Mouse (Mus musculus) CD4-positive, CD25-positive, alpha-beta regulatory T cell, adult 4 months (primary cell): ENCODE results near the gene Ccnd3. TPM values are rescaled to one million over a fixed set of nuclear protein-coding genes. Genes with fewer than 3 reads are reported as not detected.
A peak's percentile ranks its signal among the peaks of the same experiment; 100 is the strongest.
"Not testable (repeated sequence)": the region's sequence is repeated elsewhere in the genome, so short reads cannot be mapped to it uniquely, and the experiment has no call there.

ENCODE experiments used
- ATAC-seq: one replicate; pipeline ENCODE4 v1.8.0; 2017
- polyA plus RNA-seq, 2 experiments: library from polyadenylated mRNA; unstranded; fragments of 100-300 nt; shearing (Covaris generic); gene quantifications; one replicate each; pipeline ENCODE4 v1.2.1; 2017

Ccnd3 gene
- polyA plus RNA-seq, 2 experiments from 2014 or later = 149 to 151 TPM

DNA sequence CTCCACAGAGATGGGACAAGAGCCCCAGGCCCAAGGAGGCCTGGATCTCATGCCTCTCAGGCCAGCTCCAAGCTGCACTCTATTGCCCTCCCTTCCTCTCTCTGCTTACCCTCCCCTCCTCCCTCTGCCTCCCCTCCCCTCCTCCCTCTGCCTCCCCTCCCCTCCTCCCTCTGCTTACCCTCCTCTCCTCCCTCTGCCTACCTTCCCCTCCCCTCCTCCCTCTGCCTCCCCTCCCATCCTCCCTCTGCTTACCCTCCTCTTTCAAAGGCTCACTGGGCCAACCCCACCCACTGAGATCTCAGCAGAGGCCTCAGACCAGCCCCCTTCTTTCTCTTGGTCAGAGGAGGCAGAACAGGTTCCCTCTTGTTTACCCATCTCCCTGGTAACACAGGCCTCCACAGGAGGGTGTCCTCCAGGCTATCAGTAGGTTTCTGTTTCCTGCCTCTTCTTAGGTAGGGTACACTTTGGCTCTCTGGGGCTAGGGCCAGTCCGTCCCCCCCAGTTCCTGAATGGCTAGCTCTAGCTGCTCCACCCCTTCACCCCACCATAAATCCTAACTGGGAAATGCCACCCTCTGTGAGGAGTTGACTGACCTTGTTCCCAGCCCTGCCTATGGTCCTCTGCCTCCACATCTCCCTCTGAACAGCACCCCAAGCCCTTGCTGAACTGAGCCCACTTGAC, 20.5 kb upstream of the Ccnd3 start:
- peak; percentile 45 for ATAC-seq

DNA sequence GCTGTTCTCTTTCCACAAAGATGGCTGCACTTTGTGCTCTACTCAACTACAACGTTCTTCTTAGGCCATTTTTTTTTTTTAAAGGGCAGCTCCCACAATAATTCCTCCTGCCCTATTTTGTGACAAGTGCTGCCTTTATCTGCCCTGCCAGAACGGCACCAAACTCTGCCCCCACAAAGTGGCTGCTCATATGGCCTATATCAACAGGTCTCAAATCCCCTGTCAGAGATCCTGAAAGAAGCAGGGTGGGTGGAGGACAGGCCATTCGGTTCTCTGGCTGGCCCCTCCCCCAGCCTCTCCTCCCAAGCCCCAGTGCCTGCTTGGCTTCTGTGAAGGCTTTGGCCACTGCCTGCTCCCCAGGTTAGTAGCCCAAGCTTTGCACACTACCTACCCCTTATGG, 19.9 kb upstream of the Ccnd3 start:
- ATAC-seq = no peak

DNA sequence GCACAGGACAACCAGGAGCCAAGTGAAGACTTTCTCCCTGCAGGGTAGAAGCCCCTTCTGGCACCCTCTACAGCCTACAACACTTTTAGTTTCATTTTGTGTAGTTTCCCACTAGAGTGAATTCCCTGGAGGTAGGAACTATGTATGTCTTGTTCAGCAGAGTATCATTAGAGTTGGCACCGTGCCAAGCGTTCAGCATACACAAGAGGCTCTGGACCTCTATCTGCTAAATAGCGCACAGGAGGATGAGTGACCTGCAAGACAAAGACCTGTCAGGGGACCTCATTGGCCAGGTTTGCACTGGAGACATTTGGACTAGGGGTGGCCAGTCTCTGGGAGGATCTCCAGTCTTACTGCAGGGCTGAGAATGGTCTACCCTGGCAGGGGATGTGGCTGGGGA, 19.1 kb upstream of the Ccnd3 start:
- no peak for ATAC-seq

DNA sequence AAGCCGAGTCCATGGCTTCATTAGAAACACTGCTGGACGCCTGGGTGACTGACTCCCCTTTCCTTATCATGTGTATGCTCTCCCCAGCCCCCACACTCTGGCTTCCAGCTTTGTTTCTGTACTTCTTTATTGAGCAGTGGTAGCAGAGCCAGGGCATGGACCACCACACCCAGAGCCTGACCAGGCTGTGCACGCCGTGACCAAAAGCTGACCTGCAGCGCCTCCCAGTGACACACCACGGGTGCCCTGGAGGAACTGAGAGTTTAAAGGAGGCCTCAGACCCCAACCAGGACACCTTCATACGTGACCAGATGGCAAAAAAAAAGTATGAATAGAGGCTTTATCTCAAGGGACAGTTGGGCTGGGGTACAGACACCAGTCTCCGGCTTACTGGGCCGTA, 14.1 kb upstream of the Ccnd3 start:
- no peak for ATAC-seq

DNA sequence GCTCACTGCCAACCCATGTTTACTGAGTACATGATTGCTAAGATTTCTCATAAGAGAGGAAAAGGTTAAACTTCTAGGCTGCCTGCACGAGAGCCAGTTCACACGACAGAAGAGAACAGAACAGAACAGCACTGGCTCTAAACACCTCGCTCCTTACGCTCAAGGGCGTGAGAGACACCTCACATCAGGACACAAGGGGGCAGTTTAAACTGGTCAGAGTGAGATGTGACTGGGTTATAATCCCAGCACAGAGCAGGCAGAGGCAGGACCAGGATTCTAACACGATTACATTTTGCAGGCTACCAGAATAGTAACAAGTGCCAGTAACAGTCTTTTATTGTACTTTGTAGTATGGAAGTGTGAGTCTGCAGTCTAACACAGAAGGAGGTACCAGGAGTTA, 12.1 kb upstream of the Ccnd3 start:
- ATAC-seq = no peak

DNA sequence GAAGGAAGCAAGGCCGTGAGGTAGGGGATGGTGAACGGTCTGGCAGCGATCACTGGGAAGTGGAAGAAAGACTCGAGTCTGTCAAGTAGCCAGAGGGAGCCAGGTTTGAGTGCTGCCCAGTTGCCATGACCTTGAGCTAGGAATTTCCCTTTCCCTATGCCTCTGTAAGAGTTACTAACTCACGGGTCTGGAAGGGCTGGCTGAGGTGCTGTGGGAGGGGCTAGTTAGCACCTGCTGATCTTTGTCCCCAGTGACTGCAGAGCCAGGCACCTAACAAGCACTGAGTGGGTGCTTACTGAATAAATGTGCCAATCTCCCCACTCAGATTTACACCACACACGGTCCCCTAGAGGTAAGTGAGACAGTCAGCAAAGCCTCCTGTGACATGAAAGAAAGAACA, 11.2 kb upstream of the Ccnd3 start:
- ATAC-seq = no peak

DNA sequence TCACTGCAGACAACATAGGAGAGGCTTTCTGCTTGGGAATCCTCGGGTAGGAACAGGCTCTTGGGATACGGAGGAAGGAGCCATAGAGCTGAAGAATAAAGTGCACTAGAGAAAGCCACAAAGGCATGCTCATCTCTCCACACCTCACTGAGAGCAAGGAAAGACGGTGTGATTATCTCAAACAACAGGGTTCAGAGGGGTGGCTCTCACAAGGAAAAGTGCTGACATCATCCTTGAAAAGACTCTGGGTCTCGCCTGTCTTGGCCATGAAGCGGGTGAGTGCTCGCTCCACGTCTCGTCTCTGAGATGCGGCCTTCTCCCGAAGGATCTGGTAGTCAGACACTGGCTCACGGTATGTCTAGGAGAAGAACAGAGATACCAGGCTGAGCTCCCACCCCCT, 10.7 kb upstream of the Ccnd3 start:
- no peak for ATAC-seq

DNA sequence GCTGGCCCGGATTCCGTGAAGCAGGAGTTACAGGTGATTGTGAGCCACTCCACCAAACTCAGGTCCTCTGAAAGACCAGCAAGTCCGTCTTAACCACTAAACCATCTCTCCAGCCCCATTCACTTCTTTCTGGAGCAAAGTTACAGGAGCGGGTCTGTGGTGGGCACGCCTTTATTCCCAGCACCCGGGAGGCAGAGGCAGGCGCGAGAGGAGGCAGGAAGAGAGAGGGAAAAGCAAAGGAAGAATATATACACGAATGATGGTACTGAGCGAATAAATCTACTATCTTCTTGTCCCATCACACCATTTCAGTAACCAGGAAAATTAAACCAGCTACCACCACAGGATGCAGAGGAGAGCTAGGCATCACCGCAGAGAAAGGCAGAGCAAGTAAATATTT, 3.3 kb upstream of the Ccnd3 start:
- no peak for ATAC-seq

DNA sequence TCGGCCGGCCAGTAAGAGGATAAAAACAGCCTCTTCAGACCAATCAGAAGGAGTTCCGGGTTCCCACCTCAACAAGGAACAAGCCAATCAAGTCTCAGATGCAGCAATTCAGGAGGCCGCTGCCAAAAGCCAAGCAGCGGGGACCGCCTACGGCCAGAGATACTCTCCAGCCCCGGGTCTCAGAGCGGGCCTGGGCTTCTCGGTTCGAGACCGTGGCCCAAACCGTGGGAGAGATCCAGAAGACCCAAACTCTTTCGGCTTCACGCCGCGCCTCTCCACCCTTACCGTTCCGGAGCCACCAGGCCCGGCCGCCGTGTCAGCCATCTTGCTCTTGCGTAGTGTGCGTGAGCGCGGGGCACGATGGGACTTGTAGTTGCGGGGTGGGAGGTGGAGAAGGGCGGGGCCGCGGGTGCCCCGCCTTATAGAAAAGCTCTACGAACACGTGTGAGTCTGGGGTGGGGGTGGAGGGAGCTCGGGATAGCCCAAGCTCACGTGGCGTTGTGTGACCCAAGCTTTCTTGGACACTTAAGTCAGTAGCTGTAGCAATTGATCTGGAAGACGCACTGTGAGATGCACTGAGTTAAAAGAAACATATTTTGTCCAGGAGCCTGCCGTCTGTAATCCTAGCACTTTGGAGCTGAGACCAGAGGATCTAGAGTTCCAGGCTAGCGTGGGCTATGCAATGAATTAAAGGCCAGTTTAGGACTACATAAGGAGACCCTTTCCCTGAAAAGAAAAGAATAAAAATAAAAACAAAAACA, 2.7 kb upstream of the Ccnd3 start, which contains the start of gene Taf8:
Taf8 (minus strand) TSS at position 347 of the 761 bp plus-strand sequence.
- ATAC-seq = peak; percentile 84

DNA sequence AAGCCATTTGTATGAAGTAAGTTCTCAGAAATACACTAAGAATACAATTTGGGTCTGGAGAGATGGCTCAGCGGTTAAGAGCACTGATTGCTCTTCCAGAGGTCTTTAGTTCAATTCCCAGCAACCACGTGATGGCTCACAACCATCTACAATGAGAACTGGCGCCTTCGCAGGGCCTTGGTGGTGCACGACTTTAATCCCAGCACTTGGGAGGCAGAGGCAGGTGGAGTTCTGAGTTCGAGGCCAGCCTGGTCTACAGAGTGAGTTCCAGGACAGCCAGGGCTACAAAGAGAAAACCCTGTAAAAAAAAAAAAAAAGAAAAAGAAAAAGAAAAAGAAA, 2.2 kb upstream of the Ccnd3 start:
- not testable (repeated sequence) for ATAC-seq

DNA sequence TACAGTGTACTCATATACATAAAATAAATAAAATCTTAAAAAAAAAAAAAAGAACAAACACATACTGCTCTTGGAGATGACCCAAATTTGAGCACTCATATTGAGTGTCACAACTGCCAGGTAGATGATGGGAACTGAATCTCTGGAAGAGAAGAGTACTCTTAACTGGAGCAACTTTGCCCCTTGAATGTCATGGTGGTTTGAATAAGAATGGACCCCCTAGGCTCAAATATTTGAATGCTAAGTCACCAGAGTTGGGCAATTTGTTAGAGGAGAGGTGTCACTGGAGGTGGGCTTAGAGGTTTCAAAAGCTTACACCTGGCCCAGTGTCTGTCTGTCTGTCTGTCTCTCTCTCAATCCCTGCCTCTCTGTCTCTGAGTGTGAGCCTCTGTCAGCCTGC, 1.2 kb upstream of the Ccnd3 start:
- no peak for ATAC-seq

DNA sequence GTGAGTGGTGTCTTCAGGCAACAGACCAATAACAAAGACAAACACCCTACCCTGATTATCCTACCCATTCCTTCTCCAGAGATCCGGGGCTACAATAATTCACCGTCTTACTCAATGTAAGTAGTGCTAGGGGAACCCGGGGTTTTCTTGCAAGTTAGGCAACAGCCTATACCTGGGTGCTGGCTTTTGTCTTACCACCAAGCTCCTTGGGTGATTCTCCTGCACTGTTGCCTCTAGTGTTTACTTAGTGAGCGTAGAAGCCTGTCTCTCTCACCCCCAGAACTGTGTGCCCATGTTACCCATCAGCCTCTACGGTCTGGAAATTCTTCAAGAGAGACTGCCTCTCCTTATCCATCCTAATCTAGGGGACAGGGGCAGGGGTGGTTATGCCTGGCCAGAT, 623 bp upstream of the Ccnd3 start:
- ATAC-seq = no peak

DNA sequence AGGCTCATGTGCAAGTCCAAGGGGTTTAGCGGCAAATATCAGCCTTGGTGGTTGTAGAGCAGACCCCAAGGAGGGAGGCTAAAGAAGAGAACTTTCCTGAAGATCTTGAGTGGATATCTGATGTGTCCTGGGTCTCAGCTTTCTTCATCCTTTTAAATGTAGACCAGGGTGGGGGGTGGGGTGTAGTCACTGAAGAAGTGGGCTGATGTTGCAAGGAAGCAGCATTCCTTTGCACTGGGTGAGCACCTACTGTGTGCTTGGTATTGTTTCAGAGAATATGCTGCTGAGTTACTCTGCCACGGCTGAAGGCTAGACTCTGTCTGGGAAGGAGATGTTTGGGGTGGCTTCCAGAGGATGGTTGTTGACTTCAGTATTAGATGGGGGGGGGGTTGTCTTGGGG, 715 bp downstream of the Ccnd3 start:
- no peak for ATAC-seq

DNA sequence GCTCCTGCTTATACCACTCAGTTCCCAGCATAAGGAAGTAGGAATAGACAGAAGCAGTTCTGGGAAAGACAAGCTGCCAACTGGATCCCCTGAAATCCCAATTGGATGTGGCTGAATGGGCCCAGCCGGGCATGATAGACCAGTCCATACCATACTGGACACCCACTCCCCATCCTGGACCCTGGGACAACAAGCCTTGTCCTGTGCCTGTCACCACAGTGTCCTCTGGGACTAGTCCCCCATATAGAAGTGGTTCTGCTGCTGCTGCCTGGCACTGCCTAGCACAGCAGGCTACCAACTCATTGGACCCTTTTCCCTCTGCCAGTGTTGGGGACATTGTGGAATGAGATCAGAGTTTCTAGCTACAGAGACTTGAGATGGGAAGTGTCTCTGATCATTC, 1.2 kb downstream of the Ccnd3 start:
- ATAC-seq = no peak

DNA sequence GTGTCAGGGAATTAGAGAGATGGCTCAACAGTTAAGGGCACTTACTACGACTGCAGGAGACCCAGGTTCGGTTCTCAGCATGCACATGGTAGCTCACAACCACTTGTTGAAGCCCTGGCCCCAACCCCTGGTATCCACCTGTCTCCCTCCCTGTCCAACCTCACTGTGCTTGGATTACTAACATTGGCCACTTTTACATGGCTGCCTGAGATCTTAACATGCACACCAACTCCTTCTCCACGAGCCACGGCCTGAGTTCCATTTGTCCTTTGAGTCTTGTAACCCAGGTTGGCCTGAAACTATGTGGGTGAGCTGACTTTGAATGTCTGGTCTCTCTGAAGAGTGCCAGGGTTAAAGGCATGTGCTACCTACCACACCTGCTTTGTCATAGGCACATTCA, 1.8 kb downstream of the Ccnd3 start:
- no peak for ATAC-seq

DNA sequence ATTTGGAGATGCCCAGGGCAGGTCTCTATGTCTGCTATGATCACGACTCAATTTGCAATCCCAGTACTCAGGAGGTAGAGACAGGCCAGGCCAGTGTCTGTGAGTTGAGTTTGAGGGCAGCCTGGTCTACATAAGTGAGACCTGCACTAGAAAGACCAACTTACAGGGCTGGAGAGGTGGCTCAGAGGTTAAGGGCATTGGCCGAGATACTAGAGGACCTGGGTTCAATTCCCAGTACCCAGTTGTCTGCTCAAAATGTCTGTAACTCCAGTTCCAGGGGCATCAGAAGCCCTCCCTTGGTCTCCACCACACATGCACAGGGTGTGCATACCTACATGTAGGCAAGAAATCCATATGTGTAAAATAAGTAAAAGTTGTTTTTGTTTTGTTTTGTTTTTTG, 2.7 kb downstream of the Ccnd3 start:
- peak; percentile 3 for ATAC-seq

DNA sequence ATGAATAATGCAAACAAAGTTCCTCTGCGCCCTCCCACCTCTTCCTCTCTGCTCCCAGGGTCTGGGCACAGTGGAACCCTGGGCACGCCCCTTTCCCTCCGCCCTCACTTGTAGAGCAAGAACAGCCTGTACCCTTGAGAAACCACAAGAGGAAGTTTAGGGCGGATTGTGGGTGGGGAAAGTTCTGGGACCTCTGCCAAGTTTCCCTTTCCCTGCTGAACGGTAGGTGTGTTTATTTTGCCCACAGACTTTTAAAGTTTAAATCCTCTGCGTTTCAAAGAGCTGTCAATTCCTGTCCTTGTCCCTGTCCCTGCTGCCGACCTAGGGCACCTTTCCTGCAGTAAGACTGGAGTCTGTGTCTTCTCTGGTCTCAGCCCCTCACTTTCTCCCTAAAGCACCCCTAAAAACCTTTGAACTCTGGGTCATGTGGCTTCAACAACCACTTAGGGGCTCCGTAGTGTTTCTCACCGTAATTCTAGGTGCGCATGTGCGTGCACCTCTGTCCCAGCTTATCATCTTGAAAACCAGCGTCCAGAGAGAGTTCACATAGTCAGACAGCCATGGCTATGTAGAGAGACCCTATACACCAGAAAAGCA, 3.3 kb downstream of the Ccnd3 start:
- ATAC-seq = peak; percentile 67

DNA sequence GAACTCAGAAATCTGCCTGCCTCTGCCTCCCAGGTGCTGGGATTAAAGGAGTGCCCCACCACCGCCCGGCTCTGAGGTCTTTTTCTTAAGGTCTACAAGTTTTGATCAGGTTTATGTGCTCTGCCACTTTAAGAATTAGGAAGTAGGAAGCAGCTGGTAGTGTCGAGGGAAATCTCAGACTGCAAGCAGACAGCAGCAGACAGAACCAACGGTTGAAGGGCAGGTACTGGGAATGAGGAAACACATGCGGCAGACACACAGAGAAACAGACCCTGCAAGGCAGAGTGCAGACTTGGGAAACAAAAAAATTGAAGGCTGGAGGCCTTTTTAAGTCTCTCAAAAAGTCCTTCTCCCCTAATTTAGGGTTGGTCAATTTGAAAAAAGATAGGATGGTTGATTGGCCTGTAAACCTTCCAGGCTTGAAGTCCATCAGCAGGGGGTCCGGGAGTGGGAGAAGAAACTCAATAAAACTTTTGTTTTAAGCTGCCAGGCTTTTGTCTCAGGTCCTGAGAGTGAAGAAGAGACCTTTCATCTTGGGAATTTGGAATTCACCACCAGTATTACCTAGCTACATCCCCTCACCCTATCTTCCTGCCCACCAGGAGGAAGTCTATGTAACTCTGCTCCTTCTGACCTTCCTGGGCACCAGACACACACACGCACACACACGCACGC, 4.3 kb downstream of the Ccnd3 start:
- ATAC-seq = no peak

DNA sequence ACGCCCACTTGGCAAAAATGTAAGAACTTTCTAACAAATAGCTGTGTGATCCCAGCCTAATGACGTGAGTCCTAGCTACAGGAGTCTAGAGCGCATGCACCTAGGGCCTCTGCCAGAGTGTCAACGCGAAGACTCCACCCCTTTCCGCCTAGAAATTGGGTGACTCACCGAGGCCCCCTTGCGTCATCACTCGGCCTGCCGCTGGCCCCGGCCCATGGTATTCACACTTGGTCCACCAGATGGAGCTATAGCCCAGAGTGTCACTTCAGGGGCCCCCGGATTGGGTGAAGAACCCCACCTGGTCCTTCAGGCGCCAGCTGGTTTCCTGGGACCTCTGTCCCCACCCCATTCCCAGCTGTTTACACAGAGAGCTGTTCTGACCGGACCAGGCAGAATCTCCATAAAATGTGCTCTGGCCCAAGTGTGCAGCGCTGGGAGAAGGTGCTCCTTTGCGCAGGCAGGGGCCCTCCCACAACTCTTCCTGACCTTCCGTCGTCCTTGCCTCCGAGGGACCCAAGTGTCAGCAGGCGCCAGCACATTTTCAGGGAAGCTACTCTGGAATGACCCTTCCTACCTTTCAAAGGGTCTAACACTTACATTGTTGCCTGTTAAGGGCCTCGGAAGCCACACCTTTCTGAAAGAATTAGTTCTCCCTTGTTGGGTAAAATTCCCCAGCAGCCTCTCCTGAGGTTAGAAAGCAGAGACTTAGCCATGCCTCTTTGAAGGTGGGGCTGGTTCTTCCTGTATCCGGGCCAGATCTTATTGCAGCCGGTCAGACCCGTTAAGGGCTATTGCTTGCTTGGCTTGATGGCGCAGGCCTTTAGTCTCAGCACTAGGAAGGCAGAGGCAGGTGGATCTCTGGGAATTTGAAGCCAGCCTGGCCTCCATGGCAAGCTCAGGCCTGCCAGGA, 6.5 kb downstream of the Ccnd3 start:
- peak; percentile 80 for ATAC-seq

DNA sequence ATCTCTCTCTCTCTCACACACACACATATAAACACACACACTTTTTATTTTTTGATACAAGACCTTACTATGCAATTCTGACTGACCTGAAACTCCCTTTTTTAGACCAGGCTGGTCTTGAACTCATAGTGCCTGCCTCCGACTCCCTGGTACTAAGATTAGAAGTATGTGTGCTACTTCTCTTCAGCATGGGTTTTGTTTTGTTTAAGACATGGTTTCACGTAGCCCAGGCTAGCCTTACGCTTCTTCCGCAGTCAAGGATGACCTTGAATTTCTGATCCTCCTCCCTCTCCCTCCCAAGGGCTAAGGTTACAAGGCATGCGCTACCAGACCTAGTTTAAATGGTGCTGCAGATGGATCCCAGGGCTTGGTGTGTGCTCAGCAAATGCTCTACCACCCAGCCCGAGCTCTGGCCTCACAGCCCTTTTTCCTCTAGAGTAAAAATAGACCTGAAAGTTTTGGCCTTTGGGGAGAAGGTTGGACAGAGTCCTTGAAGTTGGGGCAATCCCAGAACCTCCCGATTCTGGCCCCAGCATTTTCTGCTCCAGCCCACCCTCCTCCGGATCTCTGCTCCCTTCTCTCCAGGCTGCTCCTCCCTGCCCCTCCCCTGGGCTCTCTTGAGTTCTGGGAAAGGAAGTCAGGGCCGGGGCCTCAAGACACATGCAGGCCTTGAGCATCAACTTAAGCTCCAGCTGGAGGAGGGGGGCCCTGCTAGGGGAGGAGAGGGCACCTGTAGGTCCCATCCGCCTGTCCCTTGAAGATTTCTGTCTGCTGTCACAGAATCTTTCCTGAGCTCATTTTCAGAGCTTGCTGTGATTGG, 8.3 kb downstream of the Ccnd3 start:
- no peak for ATAC-seq

DNA sequence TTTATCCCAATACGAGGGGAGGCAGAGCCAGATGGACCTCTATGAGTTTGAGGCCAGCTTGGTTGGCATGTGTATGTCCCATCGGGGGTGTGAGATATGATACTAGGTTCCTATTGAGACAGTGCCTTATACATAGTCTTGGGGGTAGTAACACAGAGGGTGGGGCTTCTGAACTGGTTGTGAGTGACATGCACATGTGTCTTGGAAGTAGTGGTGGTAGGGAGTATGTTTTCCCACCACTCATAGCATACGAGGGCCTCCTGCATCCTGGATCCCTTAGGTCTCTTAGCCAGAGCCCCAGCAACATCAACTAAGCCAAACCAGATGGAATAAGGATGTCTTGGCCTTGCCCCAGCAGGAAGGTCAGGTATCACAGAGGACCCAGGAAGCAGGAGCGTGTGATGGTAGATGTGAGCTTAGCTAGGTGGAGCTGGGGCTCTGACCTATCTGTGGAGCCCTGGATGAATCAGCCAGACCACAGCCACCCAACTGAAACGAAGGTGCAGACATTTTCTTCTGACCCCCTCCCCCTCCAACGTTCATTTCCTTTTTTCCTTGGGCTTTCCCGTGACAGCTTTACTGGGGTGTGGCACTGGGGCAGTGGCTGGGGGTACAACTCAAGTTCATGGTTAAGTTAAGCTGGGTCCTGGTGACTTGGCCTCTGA, 10.5 kb downstream of the Ccnd3 start:
- ATAC-seq = no peak
